Mouse (Mus musculus) stomach, postnatal 0 days (tissue): ENCODE results near the gene Jun. TPM values are rescaled to one million over a fixed set of nuclear protein-coding genes. Genes with fewer than 3 reads are reported as not detected.

Experiments used
- ATAC-seq: fragments of 200-750 bp; cut with Nextera tagmentation; 2 replicates; pipeline ENCODE4 v1.8.0; 2017; ENCODE audit not compliant: low FRiP score, low TSS enrichment
- DNase-seq: peaks from one replicate; pipeline ENCODE4 v3.0.0-alpha.2; 2016; ENCODE audit warnings: low spot score
- H3K27ac ChIP-seq: fragments of 300-500 bp; sonication (generic); replicated peaks from 2 replicates; pipeline ENCODE4 v1.5.1; 2014; ENCODE audit warnings: mild to moderate bottlenecking, control low read depth
- H3K27me3 ChIP-seq: fragments of 300-500 bp; sonication (generic); 2 replicates; pipeline ENCODE4 v1.6.1; 2014; ENCODE audit warnings: low read length; ENCODE audit not compliant: control insufficient read depth, insufficient read depth
- H3K36me3 ChIP-seq: fragments of 300-500 bp; sonication (generic); 2 replicates; pipeline ENCODE4 v1.6.1; 2014; ENCODE audit warnings: low read length, mixed read lengths; ENCODE audit not compliant: control insufficient read depth, insufficient read depth
- H3K4me1 ChIP-seq: fragments of 300-500 bp; sonication (generic); replicated peaks from 2 replicates; pipeline ENCODE4 v1.6.1; 2014; ENCODE audit warnings: antibody characterized with exemption; ENCODE audit not compliant: control insufficient read depth, insufficient read depth
- H3K4me2 ChIP-seq: fragments of 300-500 bp; sonication (generic); replicated peaks from 2 replicates; pipeline ENCODE4 v1.6.1; 2014; ENCODE audit warnings: low read depth, mild to moderate bottlenecking, control low read depth, moderate library complexity
- H3K4me3 ChIP-seq: fragments of 300-500 bp; sonication (generic); 2 replicates; pipeline ENCODE4 v1.5.1; 2014; ENCODE audit warnings: low read depth, low read length, control low read depth
- H3K9ac ChIP-seq: fragments of 300-500 bp; sonication (generic); 2 replicates; pipeline ENCODE4 v1.6.1; 2014; ENCODE audit warnings: mild to moderate bottlenecking, low read length, control low read depth, mixed read lengths
- H3K9me3 ChIP-seq: fragments of 300-500 bp; sonication (generic); 2 replicates; pipeline ENCODE4 v1.6.1; 2016; ENCODE audit warnings: low read length; ENCODE audit not compliant: control insufficient read depth
- CTCF ChIP-seq: IDR thresholded peaks from 2 replicates; pipeline ENCODE4 v1.5.1; 2016; ENCODE audit warnings: antibody characterized with exemption, low read depth, mild to moderate bottlenecking, moderate library complexity
- EP300 ChIP-seq: optimal IDR thresholded peaks from 2 replicates; pipeline ENCODE3; 2016; ENCODE audit warnings: antibody characterized with exemption
- WGBS: fragments of 180-500 bp; shearing (Covaris S2); extraction: QIAGEN DNeasy Blood & Tissue Kit; methylation state at CpG from one replicate; pipeline ENCODE4 v1.1.7; 2014; 5-methylcytosine and 5-hydroxymethylcytosine counted together
- polyA plus RNA-seq: library from polyadenylated mRNA; unstranded; fragments of >200 nt; fragmentation: Nextera tagmentation; extraction: Ambion mirVana; gene quantifications from 2 replicates; pipeline ENCODE4 v1.2.1, GENCODE M21; 2015

Jun gene
- polyA plus RNA-seq, 1 experiment from 2014 or later, result 80.2 TPM

- DNase-seq, result peak; percentile 83
- Histone ChIP-seq H3K27me3 (no peaks in the 10 kb centered on the region), H3K27ac (peak overlapping the region; percentile 99), H3K9me3 (no peaks in the 10 kb centered on the region), H3K4me2 (peak overlapping the region; percentile 77), H3K4me3 (peak overlapping the region; percentile 90), H3K36me3 (no peaks in the 10 kb centered on the region), H3K4me1 (peaks cover 4% of the 10 kb centered on the region; the same call in 1 of the 2 replicates), H3K9ac (peak overlapping the region; percentile 98)
- TF ChIP-seq CTCF, result peak; percentile 80
- no peak for TF ChIP-seq EP300
- no peak for ATAC-seq
- under 1% methylated on average over 70 of the region's 70 CpGs for WGBS
Observed at GRCm38 (mm10) chr4:95050518-95051278, 1.3 kb downstream of the Jun start.

- TF ChIP-seq CTCF, result peak; percentile 64
- no peak for TF ChIP-seq EP300
- H3K4me3 ChIP-seq, result peak overlapping the region; percentile 90
- peak overlapping the region; percentile 99 for H3K27ac ChIP-seq
- ATAC-seq (no peak), DNase-seq (peak; percentile 88)
- no peaks in the 10 kb centered on the region for H3K36me3 ChIP-seq
- WGBS, result under 1% methylated on average over 34 of the region's 34 CpGs
- H3K4me2 ChIP-seq, result peak overlapping the region; percentile 77
- no peaks in the 10 kb centered on the region for H3K27me3 ChIP-seq
- H3K4me1 ChIP-seq, result peaks cover 4% of the 10 kb centered on the region; the same call in 1 of the 2 replicates
- no peaks in the 10 kb centered on the region for H3K9me3 ChIP-seq
- peak overlapping the region; percentile 98 for H3K9ac ChIP-seq
Observed at GRCm38 (mm10) chr4:95049884-95050517, 2.0 kb downstream of the Jun start.

GRCm38 (mm10) chr4:95049153-95049552 is 2.9 kb downstream of the Jun start:
- H3K4me3 ChIP-seq, result peak overlapping the region; percentile 90
- DNase-seq, result peak; percentile 29
- H3K4me1 ChIP-seq, result no peaks in the 10 kb centered on the region
- H3K36me3 ChIP-seq, result no peaks in the 10 kb centered on the region
- H3K9ac ChIP-seq, result peak overlapping the region; percentile 14; the same call in 1 of the 2 replicates
- H3K27ac ChIP-seq, result no peak overlapping the region
- H3K9me3 ChIP-seq, result no peaks in the 10 kb centered on the region
- 28% methylated on average over 2 of the region's 2 CpGs for WGBS
- TF ChIP-seq CTCF (no peak), EP300 (no peak)
- H3K4me2 ChIP-seq, result peak overlapping the region; percentile 77
- no peaks in the 10 kb centered on the region for H3K27me3 ChIP-seq
- ATAC-seq, result no peak

- H3K27me3 ChIP-seq, result no peaks in the 10 kb centered on the region
- H3K4me3 ChIP-seq, result peak overlapping the region; percentile 90; the same call in 1 of the 2 replicates
- peak overlapping the region; percentile 77 for H3K4me2 ChIP-seq
- TF ChIP-seq EP300, result no peak
- no peaks in the 10 kb centered on the region for H3K4me1 ChIP-seq
- DNase-seq (peak; percentile 29), ATAC-seq (no peak)
- no peak overlapping the region for H3K27ac ChIP-seq
- 38% methylated on average over 4 of the region's 4 CpGs for WGBS
- no peaks in the 10 kb centered on the region for H3K36me3 ChIP-seq
- 0 out of 2 replicates have a peak overlapping the region, but pooled peaks have one; percentile 35 for H3K9ac ChIP-seq
- H3K9me3 ChIP-seq, result no peaks in the 10 kb centered on the region
Observed at GRCm38 (mm10) chr4:95048731-95049100, 3.3 kb downstream of the Jun start.

GRCm38 (mm10) chr4:95048021-95048730 is 3.8 kb downstream of the Jun start:
- H3K27ac ChIP-seq, result peak overlapping the region; percentile 40; the same call in 1 of the 2 replicates
- TF ChIP-seq EP300 (no peak), CTCF (no peak)
- ATAC-seq (no peak), DNase-seq (peak; percentile 53)
- no peaks in the 10 kb centered on the region for H3K4me1 ChIP-seq
- 40% methylated on average over 5 of the region's 5 CpGs for WGBS
- no peaks in the 10 kb centered on the region for H3K9me3 ChIP-seq
- H3K4me2 ChIP-seq, result peak overlapping the region; percentile 77
- H3K36me3 ChIP-seq, result no peaks in the 10 kb centered on the region
- H3K9ac ChIP-seq, result 0 out of 2 replicates have a peak overlapping the region, but pooled peaks have one; percentile 35
- H3K27me3 ChIP-seq, result no peaks in the 10 kb centered on the region
- H3K4me3 ChIP-seq, result peak overlapping the region; percentile 90; the same call in 1 of the 2 replicates
